Mouse (Mus musculus) lung, postnatal 10 days (tissue): Measurements from ENCODE around the gene Apol7e.
"Not testable (repeated sequence)": the region's sequence is repeated elsewhere in the genome, so short reads cannot be mapped to it uniquely, and the experiment has no call there.

Experiments used
- DNase-seq: peaks from one replicate; pipeline ENCODE4 v3.0.0; 2021

Apol7e gene

GRCm38 (mm10) chr15:77741556-77741955 lies 42.9 kb downstream of the Apol7e start:
- DNase-seq = not testable (repeated sequence)

- DNase-seq = no peak
Observed at GRCm38 (mm10) chr15:77744632-77745031, 46.0 kb downstream of the Apol7e start.

GRCm38 (mm10) chr15:77745081-77745480 lies 46.4 kb downstream of the Apol7e start:
- DNase-seq = no peak

- no peak for DNase-seq
Observed at GRCm38 (mm10) chr15:77746326-77746725, 47.7 kb downstream of the Apol7e start.

GRCm38 (mm10) chr15:77748414-77748813 lies 49.8 kb downstream of the Apol7e start:
- no peak for DNase-seq

GRCm38 (mm10) chr15:77749717-77750116 lies 51.1 kb downstream of the Apol7e start:
- DNase-seq = no peak

GRCm38 (mm10) chr15:77750461-77750860 lies 51.8 kb downstream of the Apol7e start:
- DNase-seq = peak; percentile 61

GRCm38 (mm10) chr15:77752443-77752842 lies 53.8 kb downstream of the Apol7e start:
- DNase-seq = no peak

GRCm38 (mm10) chr15:77755132-77755531 lies 56.5 kb downstream of the Apol7e start:
- DNase-seq = no peak

GRCm38 (mm10) chr15:77756081-77756480 lies 57.4 kb downstream of the Apol7e start:
- DNase-seq = no peak

GRCm38 (mm10) chr15:77756848-77757247 lies 58.2 kb downstream of the Apol7e start, which contains the start of gene Apol8:
Gene Apol8, minus strand, starts transcription at chr15:77757003.
- DNase-seq = peak; percentile 74

GRCm38 (mm10) chr15:77757586-77758226 lies 59.0 kb downstream of the Apol7e start:
- DNase-seq = no peak

- no peak for DNase-seq
Observed at GRCm38 (mm10) chr15:77760037-77760436, 61.4 kb downstream of the Apol7e start.

- no peak for DNase-seq
Observed at GRCm38 (mm10) chr15:77761083-77761482, 62.4 kb downstream of the Apol7e start.

- peak; percentile 69 for DNase-seq
Observed at GRCm38 (mm10) chr15:77761561-77762380, 63.1 kb downstream of the Apol7e start.

GRCm38 (mm10) chr15:77763050-77763449 lies 64.4 kb downstream of the Apol7e start:
- no peak for DNase-seq

GRCm38 (mm10) chr15:77763702-77764101 lies 65.0 kb downstream of the Apol7e start:
- DNase-seq = no peak

GRCm38 (mm10) chr15:77764391-77765006 lies 65.8 kb downstream of the Apol7e start:
- DNase-seq = peak; percentile 87

GRCm38 (mm10) chr15:77765484-77766093 lies 66.9 kb downstream of the Apol7e start:
- no peak for DNase-seq

GRCm38 (mm10) chr15:77766981-77767380 lies 68.3 kb downstream of the Apol7e start:
- no peak for DNase-seq
